Mouse (Mus musculus) intestine, embryonic 14.5 days (tissue): ENCODE results near the gene Hapln4. TPM values are rescaled to one million over a fixed set of nuclear protein-coding genes. Genes with fewer than 3 reads are reported as not detected.
A peak's percentile ranks its signal among the peaks of the same experiment; 100 is the strongest.

ENCODE experiments used
- ATAC-seq: fragments of 200-750 bp; cut with Nextera tagmentation; replicated peaks from 2 replicates; pipeline ENCODE4 v1.8.0; 2017; ENCODE audit warnings: low read depth, moderate number of reproducible peaks, moderate TSS enrichment, moderate library complexity; ENCODE audit not compliant: low FRiP score, low TSS enrichment
- DNase-seq: peaks from one replicate; pipeline ENCODE4 v3.0.0-alpha.2; 2018; ENCODE audit warnings: low spot score
- H3K27ac ChIP-seq: fragments of 300-500 bp; sonication (generic); 2 replicates; pipeline ENCODE4 v1.5.1; 2014; ENCODE audit warnings: low read depth, mild to moderate bottlenecking, control low read depth
- H3K27me3 ChIP-seq: fragments of 300-500 bp; sonication (generic); replicated peaks from 2 replicates; pipeline ENCODE4 v1.6.1; 2014; ENCODE audit warnings: low read length, control low read depth; ENCODE audit not compliant: control insufficient read depth, insufficient read depth
- H3K36me3 ChIP-seq: fragments of 300-500 bp; sonication (generic); 2 replicates; pipeline ENCODE4 v1.6.1; 2014; ENCODE audit warnings: low read length, control low read depth; ENCODE audit not compliant: control insufficient read depth, insufficient read depth
- H3K4me1 ChIP-seq: fragments of 300-500 bp; sonication (generic); replicated peaks from 2 replicates; pipeline ENCODE4 v1.6.1; 2014; ENCODE audit warnings: low read length, control low read depth, mixed read lengths; ENCODE audit not compliant: control insufficient read depth, insufficient read depth
- H3K4me2 ChIP-seq: fragments of 300-500 bp; sonication (generic); 2 replicates; pipeline ENCODE4 v1.6.1; 2014; ENCODE audit warnings: low read length
- H3K4me3 ChIP-seq: fragments of 300-500 bp; sonication (generic); 2 replicates; pipeline ENCODE4 v1.5.1; 2014; ENCODE audit warnings: low read depth, low read length, control low read depth, mixed read lengths
- H3K9ac ChIP-seq: fragments of 300-500 bp; sonication (generic); 2 replicates; pipeline ENCODE4 v1.6.1; 2014; ENCODE audit warnings: mild to moderate bottlenecking, low read length
- H3K9me3 ChIP-seq: fragments of 300-500 bp; sonication (generic); 2 replicates; pipeline ENCODE4 v1.6.1; 2016; ENCODE audit warnings: low read length, control low read depth; ENCODE audit not compliant: control insufficient read depth
- WGBS: fragments of 180-500 bp; shearing (Covaris S2); extraction: QIAGEN DNeasy Blood & Tissue Kit; methylation state at CpG from one replicate; pipeline ENCODE4 v1.1.7; 2014; 5-methylcytosine and 5-hydroxymethylcytosine counted together
- polyA plus RNA-seq: library from polyadenylated mRNA; unstranded; fragments of >200 nt; fragmentation: Nextera tagmentation; extraction: Ambion mirVana; gene quantifications from 2 replicates; pipeline ENCODE4 v1.2.1, GENCODE M21; 2014

Hapln4 gene
- polyA plus RNA-seq, 1 experiment from 2014 or later, result not detected

- H3K9ac ChIP-seq, result no peak overlapping the region
- no peak overlapping the region for H3K27ac ChIP-seq
- no peaks in the 10 kb centered on the region for H3K36me3 ChIP-seq
- peaks cover 6% of the 10 kb centered on the region for H3K27me3 ChIP-seq
- H3K4me1 ChIP-seq, result no peaks in the 10 kb centered on the region; the same call in 1 of the 2 replicates
- H3K9me3 ChIP-seq, result no peaks in the 10 kb centered on the region
- DNase-seq, result no peak
- no peak overlapping the region for H3K4me3 ChIP-seq
- ATAC-seq, result no peak
- WGBS, result 69% methylated on average over 8 of the region's 8 CpGs
- H3K4me2 ChIP-seq, result no peak overlapping the region
Measured at GRCm38 (mm10) chr8:70124992-70125391, 41.7 kb downstream of the Hapln4 start.

GRCm38 (mm10) chr8:70128435-70128834 is 45.2 kb downstream of the Hapln4 start:
- Histone ChIP-seq H3K36me3 (peaks cover 10% of the 10 kb centered on the region), H3K4me1 (peaks cover 6% of the 10 kb centered on the region; the same call in 1 of the 2 replicates), H3K4me2 (no peak overlapping the region), H3K27me3 (0 out of 2 replicates have a peak, but pooled peaks cover 2% of the 10 kb centered on the region), H3K9ac (no peak overlapping the region), H3K27ac (no peak overlapping the region), H3K4me3 (no peak overlapping the region), H3K9me3 (no peaks in the 10 kb centered on the region)
- no peak for DNase-seq
- WGBS, result 71% methylated on average over 3 of the region's 3 CpGs
- ATAC-seq, result no peak

- no peaks in the 10 kb centered on the region for H3K9me3 ChIP-seq
- no peak overlapping the region for H3K4me2 ChIP-seq
- no peak overlapping the region for H3K9ac ChIP-seq
- H3K4me3 ChIP-seq, result no peak overlapping the region
- no peak for DNase-seq
- H3K4me1 ChIP-seq, result peaks cover 6% of the 10 kb centered on the region; the same call in 1 of the 2 replicates
- 0 out of 2 replicates have a peak, but pooled peaks cover 2% of the 10 kb centered on the region for H3K27me3 ChIP-seq
- WGBS, result 62% methylated on average over 9 of the region's 9 CpGs
- no peak overlapping the region for H3K27ac ChIP-seq
- peaks cover 20% of the 10 kb centered on the region for H3K36me3 ChIP-seq
- ATAC-seq, result no peak
Measured at GRCm38 (mm10) chr8:70129309-70129952, 46.2 kb downstream of the Hapln4 start.

GRCm38 (mm10) chr8:70130066-70130465 is 46.8 kb downstream of the Hapln4 start:
- WGBS, result 80% methylated on average over 3 of the region's 3 CpGs
- DNase-seq, result no peak
- H3K36me3 ChIP-seq, result peaks cover 26% of the 10 kb centered on the region
- H3K27ac ChIP-seq, result no peak overlapping the region
- no peak overlapping the region for H3K4me3 ChIP-seq
- 0 out of 2 replicates have a peak, but pooled peaks cover 1% of the 10 kb centered on the region for H3K27me3 ChIP-seq
- ATAC-seq, result no peak
- H3K9ac ChIP-seq, result no peak overlapping the region
- H3K9me3 ChIP-seq, result no peaks in the 10 kb centered on the region
- peaks cover 6% of the 10 kb centered on the region; the same call in 1 of the 2 replicates for H3K4me1 ChIP-seq
- H3K4me2 ChIP-seq, result no peak overlapping the region

GRCm38 (mm10) chr8:70131166-70131883 is 48.1 kb downstream of the Hapln4 start, which contains the start of gene Nr2c2ap:
Gene Nr2c2ap, plus strand, starts transcription at chr8:70131333.
- H3K9me3 ChIP-seq, result no peaks in the 10 kb centered on the region
- 0 out of 2 replicates have a peak within 1 kb of the TSS, but pooled peaks have one; percentile 17 for H3K27ac ChIP-seq
- peak within 1 kb of the TSS; percentile 61 for H3K4me3 ChIP-seq
- peaks cover 38% of the 10 kb centered on the region for H3K36me3 ChIP-seq
- peaks cover 6% of the 10 kb centered on the region; the same call in 1 of the 2 replicates for H3K4me1 ChIP-seq
- WGBS, result under 1% methylated on average over 37 of the region's 37 CpGs
- peak within 1 kb of the TSS; percentile 60 for H3K4me2 ChIP-seq
- peak; percentile 89 for ATAC-seq
- DNase-seq, result peak; percentile 87
- H3K9ac ChIP-seq, result peak within 1 kb of the TSS; percentile 60
- H3K27me3 ChIP-seq, result no peaks in the 10 kb centered on the region

GRCm38 (mm10) chr8:70134086-70134485 is 50.8 kb downstream of the Hapln4 start:
- WGBS, result 93% methylated on average over 5 of the region's 5 CpGs
- Histone ChIP-seq H3K27ac (no peak overlapping the region), H3K4me2 (no peak overlapping the region), H3K27me3 (no peaks in the 10 kb centered on the region), H3K4me3 (no peak overlapping the region), H3K9me3 (no peaks in the 10 kb centered on the region), H3K36me3 (peaks cover 44% of the 10 kb centered on the region), H3K9ac (no peak overlapping the region), H3K4me1 (peaks cover 13% of the 10 kb centered on the region)
- DNase-seq (no peak), ATAC-seq (no peak)

GRCm38 (mm10) chr8:70134931-70135330 is 51.7 kb downstream of the Hapln4 start:
- Histone ChIP-seq H3K4me2 (no peak overlapping the region), H3K36me3 (peaks cover 44% of the 10 kb centered on the region)
- WGBS, result 87% methylated on average over 9 of the region's 9 CpGs

GRCm38 (mm10) chr8:70136591-70136990 is 53.3 kb downstream of the Hapln4 start:
- DNase-seq, result no peak
- H3K27me3 ChIP-seq, result no peaks in the 10 kb centered on the region
- 80% methylated on average over 4 of the region's 4 CpGs for WGBS

More at GRCm38 (mm10) chr8:70134931-70135330, 51.7 kb downstream of the Hapln4 start:
- H3K27ac ChIP-seq, result no peak overlapping the region
- no peak for DNase-seq
- no peaks in the 10 kb centered on the region for H3K27me3 ChIP-seq
- no peaks in the 10 kb centered on the region for H3K9me3 ChIP-seq
- peaks cover 13% of the 10 kb centered on the region for H3K4me1 ChIP-seq
- H3K9ac ChIP-seq, result no peak overlapping the region
- ATAC-seq, result no peak
- no peak overlapping the region for H3K4me3 ChIP-seq

More at GRCm38 (mm10) chr8:70136591-70136990, 53.3 kb downstream of the Hapln4 start:
- peaks cover 21% of the 10 kb centered on the region for H3K4me1 ChIP-seq
- no peak overlapping the region for H3K9ac ChIP-seq
- H3K27ac ChIP-seq, result no peak overlapping the region
- H3K4me3 ChIP-seq, result no peak overlapping the region
- no peaks in the 10 kb centered on the region for H3K9me3 ChIP-seq
- no peak overlapping the region for H3K4me2 ChIP-seq
- no peak for ATAC-seq
- H3K36me3 ChIP-seq, result peaks cover 44% of the 10 kb centered on the region
